Mouse (Mus musculus) right cerebral cortex, postnatal 4 days (tissue): ENCODE measurements around the gene Gm47959.
"Not testable (repeated sequence)": the region's sequence is repeated elsewhere in the genome, so short reads cannot be mapped to it uniquely, and the experiment has no call there.

Experiments used
- DNase-seq: peaks from one replicate; pipeline ENCODE4 v3.0.0-alpha.2; 2022

Gene Gm47959

DNA sequence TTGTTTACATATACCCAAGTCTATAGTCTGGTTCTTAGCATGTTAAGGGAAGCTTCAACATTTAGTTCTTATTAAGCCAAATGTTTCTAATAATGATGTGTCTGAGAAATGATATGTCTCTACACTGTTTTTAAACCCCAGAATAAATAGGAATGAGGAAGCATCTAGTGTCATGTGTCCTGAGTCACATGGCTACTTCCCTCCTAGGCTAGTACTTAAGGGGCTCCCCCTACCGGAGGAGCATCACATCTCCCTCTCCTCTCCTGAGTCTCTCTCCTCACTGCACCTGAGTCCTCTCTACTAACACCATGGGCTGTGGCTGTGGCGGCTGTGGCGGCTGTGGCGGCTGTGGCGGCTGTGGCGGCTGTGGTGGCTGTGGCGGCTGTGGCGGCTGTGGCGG is at the start of gene Gm47959:
Gene Gm47959 (plus strand): TSS at position 243 of the 400 bp plus-strand sequence.
- not testable (repeated sequence) for DNase-seq

DNA sequence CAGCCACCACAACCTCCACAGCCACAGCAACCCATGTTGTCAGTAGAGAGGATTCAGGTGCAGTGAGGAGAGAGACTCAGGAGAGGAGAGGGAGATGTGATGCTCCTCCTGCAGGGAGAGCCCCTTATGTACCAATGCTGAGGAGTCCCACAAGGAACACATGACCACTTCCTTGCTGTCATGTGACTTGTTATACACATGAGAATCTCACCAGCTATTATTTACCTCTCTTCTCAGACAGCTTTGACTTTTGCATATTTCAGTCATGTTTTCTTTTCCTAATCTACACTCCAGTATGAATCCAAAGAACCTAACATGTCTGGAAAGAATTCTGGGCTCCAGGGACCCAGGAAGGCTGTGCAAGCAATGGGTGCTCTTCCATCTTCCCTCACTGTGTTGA is 44.4 kb upstream of the Gm47959 start, which contains the start of gene Gm7544:
Gene Gm7544 (minus strand): TSS at position 101 of the 400 bp plus-strand sequence.
- not testable (repeated sequence) for DNase-seq

DNA sequence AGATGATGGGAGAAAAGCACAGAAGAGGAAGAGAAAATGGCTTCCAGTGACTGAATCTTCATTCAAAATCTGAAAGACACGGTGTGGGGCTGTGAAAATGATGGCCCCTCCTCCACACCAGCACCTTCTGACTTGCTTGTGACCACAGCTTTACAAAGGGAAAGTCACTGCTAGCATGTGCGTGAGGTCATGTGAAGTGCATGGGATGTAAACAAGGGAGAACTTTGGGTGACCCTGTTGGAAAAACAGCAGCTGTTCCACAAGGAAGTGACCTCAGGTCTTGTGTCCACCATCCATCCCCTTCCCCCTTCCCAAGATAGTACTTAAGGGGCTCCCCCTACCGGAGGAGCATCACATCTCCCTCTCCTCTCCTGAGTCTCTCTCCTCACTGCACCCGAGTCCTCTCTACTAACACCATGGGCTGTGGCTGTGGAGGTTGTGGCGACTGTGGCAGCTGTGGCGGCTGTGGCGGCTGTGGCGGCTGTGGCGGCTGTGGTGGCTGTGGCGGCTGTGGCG is 40.4 kb upstream of the Gm47959 start, which contains the start of gene Gm47955:
Gene Gm47955 (plus strand): TSS at position 417 of the 516 bp plus-strand sequence.
- DNase-seq, result no peak

DNA sequence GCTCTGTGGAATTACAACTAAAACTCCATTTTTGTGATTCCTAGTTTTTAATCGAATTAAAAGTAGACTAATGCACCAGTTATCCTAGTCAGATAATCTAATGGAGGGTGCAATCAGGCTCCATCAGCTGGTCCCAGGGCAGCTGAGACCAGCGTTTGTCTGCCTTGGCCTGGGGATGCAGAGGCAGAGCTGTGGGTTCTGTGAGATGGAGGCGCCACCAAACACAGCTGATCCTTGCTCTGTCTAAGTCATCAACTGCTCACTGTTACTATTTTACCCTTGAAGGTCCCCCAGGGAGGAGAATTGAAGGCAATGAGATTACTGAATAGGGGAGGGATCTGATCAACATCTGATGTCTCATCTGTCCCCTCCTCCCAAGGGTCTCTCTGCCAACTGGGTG is 33.9 kb upstream of the Gm47959 start:
- DNase-seq, result no peak

DNA sequence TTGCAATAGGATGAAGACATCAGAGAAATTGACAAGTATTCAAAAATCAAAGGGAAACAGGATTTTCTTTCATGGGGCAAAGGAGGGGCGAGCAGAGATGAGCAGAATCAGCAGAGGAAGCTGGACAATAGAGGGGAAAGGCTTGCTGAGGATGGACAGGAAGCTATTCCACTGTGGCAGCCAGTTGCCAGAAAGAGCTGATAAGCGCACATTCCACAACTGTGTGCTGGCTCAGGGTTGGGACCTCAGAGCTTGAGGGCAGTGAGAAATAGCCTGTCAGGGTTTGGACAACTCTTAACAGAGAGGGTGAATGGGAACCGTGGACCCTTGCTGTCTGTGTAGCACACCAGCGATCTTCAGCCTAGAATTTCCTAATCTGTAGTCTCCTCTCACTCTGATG is 28.3 kb upstream of the Gm47959 start:
- DNase-seq, result no peak

DNA sequence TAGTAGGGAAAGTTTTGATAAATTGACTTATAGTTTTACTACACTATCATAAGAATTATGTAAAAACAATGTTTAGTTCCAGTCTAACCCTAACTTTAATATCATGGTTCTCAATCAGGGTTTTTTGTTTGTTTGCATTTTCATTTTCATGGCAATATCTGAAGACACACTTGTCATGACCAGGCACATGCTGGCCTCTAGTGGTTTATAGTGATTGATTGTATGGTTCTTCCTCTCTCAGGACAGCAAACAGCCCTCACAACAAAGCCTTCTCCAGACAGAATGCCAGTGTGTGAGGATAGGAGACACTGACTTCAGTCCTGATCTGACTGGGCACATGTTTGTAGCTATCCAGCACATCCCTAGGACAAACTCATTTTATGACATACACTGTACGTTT is 27.1 kb upstream of the Gm47959 start:
- no peak for DNase-seq

DNA sequence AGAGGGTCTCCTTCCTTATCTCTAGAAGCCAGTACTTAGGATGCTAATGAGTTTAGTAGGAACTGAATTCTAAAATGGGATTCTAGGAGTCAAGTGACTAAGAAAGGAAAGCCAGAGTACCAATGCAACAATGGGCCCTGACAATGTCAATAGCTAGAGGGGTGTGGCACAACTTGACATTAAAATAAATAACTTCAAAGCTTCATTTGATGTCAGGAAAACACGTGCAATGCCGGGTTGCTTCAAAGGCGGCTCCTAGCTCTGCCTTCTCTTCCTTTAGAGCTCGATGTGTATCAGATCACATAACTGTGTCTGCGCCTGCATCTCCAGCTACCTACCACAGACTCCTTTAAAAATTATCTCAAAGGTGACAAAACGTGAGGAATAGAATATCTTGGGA is 26.4 kb upstream of the Gm47959 start:
- no peak for DNase-seq

DNA sequence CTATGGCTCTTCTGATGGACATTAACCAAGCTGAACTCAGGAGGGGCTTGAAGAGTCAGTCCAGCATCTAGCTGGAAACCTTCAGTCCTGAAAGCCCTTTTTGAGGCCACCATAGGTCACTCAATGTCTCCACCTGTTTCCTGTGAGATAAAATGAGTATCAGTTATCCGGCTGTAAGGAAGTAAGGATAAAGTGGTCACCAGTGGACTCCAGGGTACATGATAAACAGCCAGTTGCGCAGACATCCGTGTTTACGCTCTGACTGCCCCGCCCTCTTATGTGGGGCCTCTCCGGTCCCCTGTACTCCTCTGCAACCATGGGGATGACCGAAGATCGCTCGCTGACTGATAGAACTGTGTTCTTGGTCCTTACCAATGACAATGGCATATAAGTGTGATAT is 26.0 kb upstream of the Gm47959 start:
- DNase-seq, result no peak

DNA sequence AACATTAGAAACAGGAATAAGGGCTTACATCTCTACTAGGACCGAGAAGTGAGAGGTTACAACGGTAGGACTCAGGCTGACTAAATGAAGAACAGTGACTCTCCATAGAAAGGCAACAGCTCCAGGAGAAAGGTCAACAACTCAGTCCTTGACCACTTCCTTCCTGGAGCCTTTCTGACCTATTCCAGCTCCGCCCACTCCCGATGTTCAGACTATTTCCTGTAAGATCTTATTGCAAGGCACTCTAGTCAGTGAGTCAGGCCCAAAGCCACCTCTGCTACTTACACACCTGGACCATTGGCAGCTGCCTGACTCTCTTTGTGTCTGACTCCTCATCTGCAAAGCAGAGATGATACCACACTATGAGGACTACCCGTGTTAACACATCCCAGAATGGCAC is 24.6 kb upstream of the Gm47959 start:
- no peak for DNase-seq

DNA sequence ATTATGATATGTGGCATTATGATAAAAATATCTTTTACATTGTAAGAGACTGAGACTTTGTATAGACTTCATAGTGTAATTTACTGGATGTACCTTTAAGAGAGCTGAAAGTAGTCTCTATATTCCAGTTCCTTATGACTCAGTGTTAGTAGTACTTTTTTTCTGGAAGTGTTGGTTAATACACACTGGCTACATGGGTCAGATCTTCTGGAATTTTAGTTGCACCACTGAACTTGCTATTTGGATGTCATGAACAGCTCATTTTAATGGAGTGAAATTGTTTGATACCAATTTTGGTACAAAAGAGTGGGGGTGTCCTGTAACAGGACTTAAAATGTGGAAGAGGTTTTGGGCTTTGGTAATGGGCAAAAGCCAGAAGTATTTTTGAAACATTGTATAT is 22.5 kb upstream of the Gm47959 start:
- no peak for DNase-seq

DNA sequence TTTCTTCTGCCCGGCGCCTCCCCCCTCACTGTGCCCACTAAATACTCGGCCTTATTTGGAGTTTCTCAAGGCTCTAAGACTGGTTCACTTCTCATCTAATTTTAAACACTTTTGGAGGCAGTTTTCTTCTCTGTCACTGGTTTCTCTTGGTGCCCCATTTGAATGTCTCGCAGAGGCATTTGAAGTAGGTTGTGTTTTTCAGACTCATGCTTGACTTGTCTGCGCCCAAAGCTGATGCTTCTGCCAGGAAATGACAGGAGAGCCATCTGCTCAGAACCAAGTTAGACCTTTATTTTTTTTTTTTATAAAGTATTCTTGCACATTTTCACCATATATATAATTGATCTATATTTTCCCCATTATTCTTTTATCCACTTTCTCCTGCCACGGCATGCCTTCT is 13.6 kb upstream of the Gm47959 start:
- no peak for DNase-seq

DNA sequence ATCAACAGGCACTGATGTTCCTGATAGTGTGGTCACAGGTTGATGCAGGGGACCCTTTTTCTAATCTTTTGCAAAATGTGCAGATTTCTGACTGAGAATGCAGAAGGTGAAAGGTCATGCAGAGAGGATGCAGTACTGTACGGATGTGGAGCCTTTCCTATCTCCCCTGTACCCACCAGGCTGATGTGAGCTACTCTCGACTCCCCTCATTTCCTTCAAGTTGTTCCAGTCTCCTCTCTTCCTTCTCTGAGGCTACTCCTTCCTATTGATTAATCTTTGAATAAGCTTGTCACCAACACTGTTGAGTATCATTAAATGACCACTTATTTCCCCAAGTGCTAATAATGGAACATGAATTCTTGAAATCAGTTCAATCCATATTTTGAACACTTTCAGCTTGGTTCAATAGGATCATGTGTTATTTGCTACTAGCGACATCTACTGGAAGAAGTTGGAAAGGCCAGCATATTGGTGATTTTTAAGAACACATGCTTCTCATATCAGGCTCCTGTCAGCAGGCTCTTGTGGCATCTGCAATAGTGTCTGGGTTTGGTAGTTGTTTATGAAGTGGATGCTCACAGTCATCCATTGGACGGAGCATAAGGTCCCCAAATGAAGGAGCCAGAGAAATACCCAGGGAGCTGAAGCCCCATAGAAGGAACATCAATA is 12.7 kb upstream of the Gm47959 start:
- peak; percentile 33 for DNase-seq

DNA sequence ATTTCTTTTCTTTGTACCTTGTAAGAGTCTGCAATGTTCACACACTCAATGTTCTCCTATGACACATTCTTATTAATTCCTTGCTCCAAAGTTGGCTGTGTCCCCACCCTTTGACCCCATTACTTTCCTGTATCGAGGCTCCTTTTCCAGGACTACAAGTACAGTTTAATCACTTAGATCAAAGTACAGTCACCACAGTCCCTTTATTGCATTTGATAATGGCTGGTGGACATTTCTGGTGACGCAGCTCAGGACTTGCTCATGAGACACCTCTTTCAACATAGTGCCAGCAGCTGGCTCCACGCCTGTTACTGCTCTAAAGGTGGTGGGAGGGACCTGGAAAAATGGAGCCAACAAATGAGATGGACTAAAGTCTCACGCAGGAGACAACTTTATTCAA is 9.3 kb upstream of the Gm47959 start:
- DNase-seq, result no peak

DNA sequence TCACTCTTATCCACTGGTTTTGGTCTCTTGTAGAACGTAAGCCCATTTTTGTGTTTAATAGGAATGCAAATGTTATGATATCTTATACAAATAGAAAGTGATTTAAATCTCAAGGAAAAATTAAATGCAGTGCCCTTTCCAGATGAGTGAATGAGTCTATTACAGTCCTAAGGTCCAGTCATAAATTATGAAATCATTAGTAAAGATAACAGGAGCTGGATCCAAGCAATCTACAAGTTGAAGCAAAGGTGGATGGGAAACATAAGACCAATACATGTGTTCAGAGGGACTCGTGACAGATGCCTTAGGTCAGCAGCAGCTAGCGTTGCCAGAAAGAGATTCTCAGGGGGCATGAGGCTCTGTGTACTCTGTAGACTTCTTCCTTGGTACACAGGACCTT is 8.8 kb upstream of the Gm47959 start:
- no peak for DNase-seq

DNA sequence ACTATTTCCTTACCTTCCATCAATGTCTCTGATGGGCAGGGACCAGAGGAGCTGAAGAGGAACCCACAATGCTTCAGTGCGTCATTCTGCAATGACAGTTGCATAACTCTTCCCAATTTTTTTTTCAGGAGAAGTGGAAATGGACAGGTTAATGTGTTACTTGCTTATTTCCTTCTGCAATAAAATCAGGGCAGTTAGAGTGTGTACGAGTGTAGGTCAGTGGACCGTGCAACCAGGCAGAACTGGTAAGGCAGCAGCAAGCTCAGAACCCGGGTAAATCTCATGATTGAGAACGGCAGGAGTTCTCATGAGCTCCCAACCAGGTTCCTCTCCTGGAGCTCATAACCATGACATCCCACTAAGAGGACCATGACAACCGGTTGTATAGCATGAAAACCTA is 8.3 kb upstream of the Gm47959 start:
- DNase-seq, result no peak

DNA sequence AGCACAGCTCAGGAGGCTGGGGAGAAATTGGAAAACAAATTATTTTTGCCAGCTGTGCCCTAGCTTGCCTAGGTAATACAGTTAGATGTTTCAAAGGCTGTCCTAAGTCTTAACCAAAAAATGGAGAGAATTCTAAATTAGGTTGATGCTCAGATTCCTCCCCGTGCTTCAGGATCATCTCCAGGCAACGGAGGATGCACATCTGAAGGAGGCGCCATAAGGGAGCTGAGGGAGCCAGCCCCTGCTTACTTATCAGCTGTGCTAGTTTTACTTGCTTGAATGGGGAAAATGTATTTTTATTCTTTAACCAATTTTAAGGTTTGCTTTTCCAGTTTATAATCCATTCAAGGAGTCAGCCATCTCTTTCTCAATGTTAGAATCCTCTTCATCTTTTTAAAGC is 6.4 kb upstream of the Gm47959 start:
- no peak for DNase-seq

DNA sequence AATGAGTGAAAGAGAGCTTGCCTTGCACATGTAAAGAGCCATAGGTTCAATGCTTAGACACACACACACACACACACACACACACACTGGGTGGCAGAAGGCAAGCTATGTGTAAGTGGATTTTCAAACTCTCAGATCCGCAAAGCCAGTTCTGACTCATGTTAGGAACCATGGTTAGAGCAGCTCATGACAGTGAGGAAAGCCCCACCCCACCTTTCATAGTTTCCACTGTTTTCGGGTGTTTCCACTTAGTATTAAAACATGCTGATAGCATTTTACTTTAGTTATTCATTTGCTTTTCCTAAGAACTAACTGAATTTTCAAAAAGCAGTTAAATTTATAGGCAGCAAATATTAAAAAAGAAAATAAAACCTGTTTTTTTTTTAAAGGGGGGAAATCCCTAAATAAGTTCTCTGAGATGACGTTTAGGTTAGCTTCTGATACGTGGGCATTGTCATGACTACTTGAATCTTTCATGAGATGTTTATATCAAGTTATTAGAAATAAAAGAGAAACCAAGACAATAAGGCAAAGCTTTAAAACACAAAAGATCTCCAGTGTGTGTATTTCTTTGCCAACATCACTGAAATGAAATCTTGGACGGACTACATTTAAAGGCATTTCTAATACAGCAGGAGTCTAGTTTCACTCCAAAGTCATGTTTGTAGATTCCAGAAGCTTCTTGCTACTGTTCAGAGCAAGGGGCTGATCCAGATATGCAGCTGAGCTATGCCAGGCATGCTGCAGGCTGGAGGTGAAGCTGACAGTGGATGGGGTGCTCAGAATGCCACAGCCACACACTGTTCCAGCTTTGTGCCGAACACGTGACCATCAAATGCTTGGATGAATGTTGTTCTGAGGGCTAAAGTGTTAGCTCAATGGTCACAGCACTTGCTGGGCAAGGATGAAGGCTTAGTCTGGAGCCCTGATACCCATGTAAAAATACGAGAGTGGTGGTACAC is 6.2 kb downstream of the Gm47959 start:
- no peak for DNase-seq

DNA sequence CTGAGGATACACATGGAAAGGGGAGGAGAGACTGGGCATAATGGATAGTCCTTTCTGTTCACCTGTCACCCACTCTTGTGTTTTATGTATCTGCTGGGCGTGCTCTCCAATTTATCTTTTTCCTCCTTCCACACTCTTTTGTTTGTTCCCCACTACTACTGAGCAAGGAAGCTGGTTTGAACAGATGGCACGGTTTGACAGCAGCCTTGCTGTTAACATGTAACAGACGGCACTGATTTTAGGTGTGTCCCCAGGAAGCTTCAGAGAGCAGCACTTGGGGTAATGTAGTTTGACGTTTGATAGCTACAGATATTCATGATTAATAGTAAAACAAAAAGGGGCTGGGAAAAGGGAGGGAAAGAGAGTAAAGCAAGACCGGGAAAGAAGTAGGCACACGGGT is 7.1 kb downstream of the Gm47959 start:
- DNase-seq, result no peak

DNA sequence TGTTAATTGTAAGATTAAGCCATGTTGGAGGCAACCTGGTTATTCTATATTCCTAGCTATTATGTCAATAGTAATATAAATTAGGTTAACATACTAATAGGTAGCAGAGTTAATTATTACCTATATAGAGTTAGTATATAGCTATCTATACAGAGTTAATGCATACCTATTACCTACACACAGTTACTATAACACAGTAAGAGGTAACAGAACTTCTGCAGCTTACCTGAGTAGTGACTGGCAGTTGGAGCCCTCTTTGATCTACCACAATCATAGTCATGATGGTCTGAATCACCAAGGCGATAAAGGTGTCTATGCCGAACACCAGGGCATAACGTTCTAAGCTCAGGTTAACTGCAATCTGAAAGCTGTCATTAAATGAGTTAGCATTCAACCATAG is 14.1 kb downstream of the Gm47959 start:
- no peak for DNase-seq

DNA sequence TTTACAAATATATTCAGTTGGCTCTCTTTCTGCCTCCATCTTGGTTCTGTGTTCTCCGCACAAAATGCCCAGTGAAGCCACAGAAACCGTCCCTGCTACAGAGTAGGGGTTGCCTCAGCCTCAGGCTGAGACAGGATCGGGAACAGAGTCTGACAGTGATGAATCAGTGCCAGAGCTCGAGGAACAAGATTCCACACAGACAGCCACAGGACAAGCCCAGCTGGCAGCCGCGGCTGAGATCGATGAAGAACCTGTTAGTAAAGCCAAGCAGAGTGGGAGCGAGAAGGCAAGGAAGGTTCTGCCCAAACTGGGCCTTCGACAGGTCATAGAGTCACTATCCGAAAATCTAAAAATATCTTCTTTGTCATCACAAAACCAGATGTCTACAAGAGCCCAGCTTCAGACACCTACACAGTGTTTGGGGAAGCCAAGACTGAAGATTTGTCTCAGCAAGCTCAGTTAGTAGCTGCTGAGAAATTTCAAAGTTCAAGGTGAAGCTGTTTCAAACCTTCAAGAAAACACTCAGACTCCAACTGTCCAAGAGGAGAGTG is 15.1 kb downstream of the Gm47959 start:
- no peak for DNase-seq

DNA sequence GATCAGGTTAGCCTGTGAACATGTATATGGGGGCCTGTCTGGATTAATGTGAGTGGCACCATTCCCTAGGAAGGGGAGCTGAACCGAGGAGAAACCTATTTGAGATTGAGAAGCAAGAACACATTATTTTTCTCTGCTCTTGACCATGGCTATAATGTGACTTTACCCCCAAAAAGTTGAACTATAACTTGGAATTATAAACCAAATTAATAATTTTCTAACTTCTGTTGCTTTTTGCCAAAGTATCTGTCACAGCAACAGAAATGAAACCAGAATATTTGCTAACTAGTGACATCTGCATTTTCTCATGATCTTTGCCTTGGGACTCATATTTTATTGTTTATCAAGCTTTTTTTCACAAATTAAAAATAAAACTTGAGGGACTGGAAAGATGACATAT is 16.2 kb downstream of the Gm47959 start:
- no peak for DNase-seq

DNA sequence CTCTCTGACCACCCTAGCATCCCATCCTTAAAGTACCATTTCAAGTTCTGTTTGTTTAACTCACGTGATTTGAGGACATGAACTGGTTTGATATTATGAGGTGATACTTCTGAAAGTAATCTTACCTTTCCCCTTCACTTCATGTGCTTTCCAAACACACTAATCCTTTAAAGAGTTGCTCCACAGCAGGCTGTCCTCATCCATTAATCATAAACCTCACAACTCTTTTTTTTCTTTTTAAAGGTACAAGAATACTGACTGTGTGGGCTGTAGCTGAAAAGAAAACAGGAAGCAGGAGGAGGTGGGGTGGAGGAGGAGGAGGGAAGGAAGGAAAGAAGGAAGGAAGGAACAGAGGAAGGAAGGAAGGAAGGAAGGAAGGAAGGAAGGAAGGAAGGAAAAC is 31.6 kb downstream of the Gm47959 start:
- DNase-seq, result no peak

DNA sequence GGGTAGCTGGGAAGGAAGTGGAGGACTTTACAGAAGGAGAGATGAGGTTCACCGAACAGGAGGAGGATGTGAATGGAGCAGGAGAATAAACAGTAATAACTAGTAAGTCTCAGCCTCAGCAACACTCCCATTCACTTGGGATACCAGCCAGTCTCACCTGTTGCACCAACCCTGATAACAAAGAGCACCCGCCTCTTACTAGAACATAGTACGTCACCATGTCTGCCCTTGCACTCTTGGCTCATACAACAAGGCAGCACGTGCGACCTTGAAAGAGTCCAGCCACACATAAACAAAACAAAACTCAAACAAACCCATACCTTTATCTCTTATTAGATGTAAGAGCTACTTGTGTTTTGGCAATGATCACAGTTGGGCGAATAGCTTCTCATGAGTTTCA is 32.2 kb downstream of the Gm47959 start:
- no peak for DNase-seq

DNA sequence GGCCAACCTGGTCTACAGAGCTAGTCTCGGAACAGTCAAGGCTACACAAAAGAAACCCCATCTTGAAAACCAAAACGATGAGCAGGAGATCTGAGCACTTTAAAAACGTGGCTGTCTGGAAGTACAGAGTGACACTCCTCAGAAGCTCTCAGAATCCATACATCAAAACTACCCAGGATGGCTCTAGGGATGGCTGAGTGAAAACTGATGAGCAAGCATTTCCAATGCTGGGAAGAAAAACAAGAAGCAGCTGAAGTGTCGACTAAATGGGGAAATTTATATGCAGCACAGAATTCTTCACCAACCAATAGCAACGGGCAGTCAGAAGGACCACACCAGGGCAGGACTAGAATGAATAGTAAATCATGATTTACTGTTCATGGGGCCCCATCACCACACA is 34.2 kb downstream of the Gm47959 start:
- no peak for DNase-seq
